Mouse (Mus musculus) CD4-positive, CD25-positive, alpha-beta regulatory T cell, adult 4 months (primary cell): ENCODE results near the gene Krt6a. TPM values are rescaled to one million over a fixed set of nuclear protein-coding genes. Genes with fewer than 3 reads are reported as not detected.

Source experiments
- polyA plus RNA-seq, 2 experiments: library from polyadenylated mRNA; unstranded; fragments of 100-300 nt; shearing (Covaris generic); gene quantifications; one replicate each; pipeline ENCODE4 v1.2.1; 2017

The Krt6a gene
- polyA plus RNA-seq, 2 experiments from 2014 or later = not detected

Other genes with a start within 250 kb of the Krt6a start
- gene Krt88, start 246.6 kb downstream of the Krt6a start, polyA plus RNA-seq = not detected
- not detected for gene Krt81, start 230.6 kb downstream of the Krt6a start, polyA plus RNA-seq
- gene Krt86, start 220.8 kb downstream of the Krt6a start, polyA plus RNA-seq = not detected
- 1 to 10 TPM; 3.2 to 7.4 TPM for gene Krt83, start 202.8 kb downstream of the Krt6a start, polyA plus RNA-seq
- gene Gm49425, start 177.0 kb downstream of the Krt6a start, polyA plus RNA-seq = not detected
- gene Krt84, start 161.5 kb downstream of the Krt6a start, polyA plus RNA-seq = not detected
- not detected for gene Krt82, start 143.6 kb downstream of the Krt6a start, polyA plus RNA-seq
- gene Krt90, start 131.4 kb downstream of the Krt6a start, polyA plus RNA-seq = not detected
- gene Krt75, start 120.4 kb downstream of the Krt6a start, polyA plus RNA-seq = not detected
- gene Gm5414, start 66.1 kb downstream of the Krt6a start, polyA plus RNA-seq = not detected
- not detected for gene Gm5478, start 46.9 kb downstream of the Krt6a start, polyA plus RNA-seq
- not detected for gene Krt6b, start 14.0 kb downstream of the Krt6a start, polyA plus RNA-seq
- gene Krt5, start 18.6 kb upstream of the Krt6a start, polyA plus RNA-seq = not detected
- gene Krt71, start 48.8 kb upstream of the Krt6a start, polyA plus RNA-seq = not detected
- gene Krt72, start 92.2 kb upstream of the Krt6a start, polyA plus RNA-seq = not detected
- gene Krt73, start 108.0 kb upstream of the Krt6a start, polyA plus RNA-seq = not detected
- gene Krt2, start 123.9 kb upstream of the Krt6a start, polyA plus RNA-seq = not detected
- not detected for gene Krt1, start 156.5 kb upstream of the Krt6a start, polyA plus RNA-seq
- not detected for gene Krt77, start 175.4 kb upstream of the Krt6a start, polyA plus RNA-seq
- gene Krt76, start 198.6 kb upstream of the Krt6a start, polyA plus RNA-seq = not detected
- not detected for gene Krt4, start 230.4 kb upstream of the Krt6a start, polyA plus RNA-seq
- not detected for gene Krt79, start 246.0 kb upstream of the Krt6a start, polyA plus RNA-seq